Mouse (Mus musculus) adrenal gland, adult 2 months (tissue): ENCODE results near the gene Hvcn1. TPM values are rescaled to one million over a fixed set of nuclear protein-coding genes. Genes with fewer than 3 reads are reported as not detected.

Experiments
- polyA plus RNA-seq: library from polyadenylated mRNA; depleted of rRNA; stranded (reverse); fragments of >200 nt; gene quantifications from 2 replicates; pipeline ENCODE4 v1.2.3, GENCODE M21; 2012; rRNA removed
- total RNA-seq, 2 experiments: library from RNA; stranded (reverse); gene quantifications; 2 replicates each; pipeline ENCODE4 v1.2.3; 2021

The Hvcn1 gene
- total and polyA plus RNA-seq, 3 experiments, result 1.8 to 2.5 (median 2.4) TPM

Other genes with a start within 250 kb of the Hvcn1 start
- 10 to 100 TPM; 14.4 to 22.0 TPM for gene Cux2, start 156.7 kb upstream of the Hvcn1 start, total RNA-seq
- 32.2 and 37.6 TPM in 2 replicates for gene Cux2, start 156.7 kb upstream of the Hvcn1 start, polyA plus RNA-seq
- gene Myl2, start 105.9 kb upstream of the Hvcn1 start, total RNA-seq, result not detected
- gene Myl2, start 105.9 kb upstream of the Hvcn1 start, polyA plus RNA-seq, result not detected in 2 replicates
- gene Ccdc63, start 66.0 kb upstream of the Hvcn1 start, total RNA-seq, result not detected
- not detected in 2 replicates for gene Ccdc63, start 66.0 kb upstream of the Hvcn1 start, polyA plus RNA-seq
- gene Ppp1cc, start 48.5 kb upstream of the Hvcn1 start, total RNA-seq, result 100 to 1,000 TPM; 181 to 207 TPM
- 36.4 and 36.6 TPM in 2 replicates for gene Ppp1cc, start 48.5 kb upstream of the Hvcn1 start, polyA plus RNA-seq
- 10 to 100 TPM; 11.4 to 14.2 TPM for gene Tctn1, start 57.7 kb downstream of the Hvcn1 start, total RNA-seq
- 47.0 and 58.3 TPM in 2 replicates for gene Tctn1, start 57.7 kb downstream of the Hvcn1 start, polyA plus RNA-seq
- 10 to 100 TPM; 52.0 to 63.4 TPM for gene Pptc7, start 77.6 kb downstream of the Hvcn1 start, total RNA-seq
- 46.3 and 57.5 TPM in 2 replicates for gene Pptc7, start 77.6 kb downstream of the Hvcn1 start, polyA plus RNA-seq
- gene Rad9b, start 147.4 kb downstream of the Hvcn1 start, total RNA-seq, result 1 to 10 TPM; 1.9 to 2.8 TPM
- 2.3 and 2.4 TPM in 2 replicates for gene Rad9b, start 147.4 kb downstream of the Hvcn1 start, polyA plus RNA-seq
- gene Vps29, start 147.6 kb downstream of the Hvcn1 start, total RNA-seq, result 100 to 1,000 TPM; 128 to 165 TPM
- gene Vps29, start 147.6 kb downstream of the Hvcn1 start, polyA plus RNA-seq, result 13.1 and 18.5 TPM in 2 replicates
- gene Gpn3, start 165.1 kb downstream of the Hvcn1 start, total RNA-seq, result 10 to 100 TPM; 24.6 to 32.6 TPM
- 48.0 and 62.7 TPM in 2 replicates for gene Gpn3, start 165.1 kb downstream of the Hvcn1 start, polyA plus RNA-seq
- 10 to 100 TPM; 24.2 to 38.5 TPM for gene Fam216a, start 165.6 kb downstream of the Hvcn1 start, total RNA-seq
- 24.7 and 27.4 TPM in 2 replicates for gene Fam216a, start 165.6 kb downstream of the Hvcn1 start, polyA plus RNA-seq
- gene Arpc3, start 185.1 kb downstream of the Hvcn1 start, total RNA-seq, result 100 to 1,000 TPM; 250 to 287 TPM
- gene Arpc3, start 185.1 kb downstream of the Hvcn1 start, polyA plus RNA-seq, result 103 and 112 TPM in 2 replicates
- 10 to 100 TPM; 42.0 to 46.8 TPM for gene Anapc7, start 214.9 kb downstream of the Hvcn1 start, total RNA-seq
- 41.5 and 42.8 TPM in 2 replicates for gene Anapc7, start 214.9 kb downstream of the Hvcn1 start, polyA plus RNA-seq